Mouse (Mus musculus) erythroblast, embryonic 14.5 days (primary cell): Measurements from ENCODE around the gene Fndc3a.

Experiments
- GATA1 ChIP-seq: IDR thresholded peaks from 2 replicates; pipeline ENCODE4 v1.6.1; 2012; ENCODE audit warnings: low read length, inconsistent platforms, mixed read lengths
- TAL1 ChIP-seq: IDR thresholded peaks from 3 replicates; pipeline ENCODE4 v1.6.1; 2012; ENCODE audit warnings: low read length, inconsistent platforms, mixed read lengths

DNA sequence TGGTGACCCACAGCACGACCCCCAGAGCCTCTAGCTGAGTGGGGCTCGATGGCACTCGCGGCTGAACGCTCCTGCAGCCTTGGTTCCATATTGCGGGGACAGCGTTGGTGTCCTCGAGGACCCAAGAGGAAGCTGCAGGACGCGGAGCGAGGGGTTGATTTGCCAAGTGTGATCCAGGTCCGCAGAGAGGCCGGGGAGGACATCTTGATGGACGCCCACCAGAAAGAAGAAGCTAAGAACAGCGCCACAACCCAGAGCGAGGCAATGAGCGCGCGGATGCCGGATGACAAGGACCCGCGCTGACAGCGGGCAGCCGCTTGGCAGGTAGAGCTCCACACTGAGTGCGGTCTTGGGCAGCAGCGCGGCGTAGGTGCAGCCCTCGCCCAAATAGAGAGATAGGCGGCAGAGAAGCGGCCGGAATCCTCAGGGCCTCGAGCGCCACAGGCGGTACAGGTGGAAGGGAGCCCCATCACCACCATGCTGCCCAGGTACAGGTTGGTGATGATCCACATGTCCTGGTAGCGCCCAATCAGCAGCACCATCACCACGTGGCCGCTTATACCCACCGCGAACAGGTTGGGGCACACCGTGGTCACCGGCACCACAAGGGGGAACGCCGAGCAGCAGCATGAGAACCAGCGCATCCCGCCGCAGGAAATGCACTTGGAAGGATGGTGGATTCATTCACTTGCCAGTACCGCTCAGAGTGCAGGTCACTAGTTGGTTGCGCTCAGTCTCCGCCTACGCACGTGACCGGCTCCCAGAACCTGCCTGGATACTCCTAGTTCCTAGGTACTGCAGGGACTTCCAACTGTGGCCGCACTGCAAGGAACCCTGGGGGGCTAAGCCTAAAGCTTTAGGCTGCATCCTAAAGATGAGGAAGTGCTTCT, 177.5 kb downstream of the Fndc3a start:
- TF ChIP-seq GATA1 (no peak), TAL1 (no peak)
